Mouse (Mus musculus) myocyte (in vitro differentiated cells): ENCODE measurements around the gene Gstcd.

Source experiments
- CEBPB ChIP-seq: IDR thresholded peaks from 2 replicates; pipeline ENCODE4 v1.6.1; 2011; ENCODE audit warnings: mild to moderate bottlenecking, moderate library complexity; ENCODE audit not compliant: poor library complexity, insufficient read depth, severe bottlenecking
- E2F4 ChIP-seq: IDR thresholded peaks from one replicate; pipeline ENCODE4 v1.6.1; 2011; ENCODE audit warnings: mild to moderate bottlenecking, control low read depth, moderate library complexity; ENCODE audit not compliant: insufficient read depth
- MAX ChIP-seq: IDR thresholded peaks from one replicate; pipeline ENCODE4 v1.6.1; 2011; ENCODE audit warnings: low read depth, mild to moderate bottlenecking, control low read depth
- MYOD1 ChIP-seq, 3 experiments: IDR thresholded peaks; one replicate each; pipeline ENCODE4 v1.6.1; 2011; ENCODE audit warnings: control low read depth in 2 of 3, low read depth in 2 of 3, mild to moderate bottlenecking in 2 of 3, moderate library complexity in 1 of 3; ENCODE audit not compliant: insufficient read length in 2 of 3, control insufficient read depth in 1 of 3
- MYOG ChIP-seq, 3 experiments: IDR thresholded peaks; one replicate each; pipeline ENCODE4 v1.6.1; 2011; ENCODE audit warnings: control low read depth in 2 of 3, low read depth in 2 of 3, mild to moderate bottlenecking in 2 of 3; ENCODE audit not compliant: insufficient read length in 2 of 3, control insufficient read depth in 1 of 3, insufficient read depth in 1 of 3
- POLR2A ChIP-seq: IDR thresholded peaks from one replicate; pipeline ENCODE4 v1.6.1; 2011; ENCODE audit warnings: low read depth, mild to moderate bottlenecking, control low read depth, moderate library complexity; ENCODE audit not compliant: insufficient read length
- POLR2AphosphoS2 ChIP-seq: IDR thresholded peaks from one replicate; pipeline ENCODE4 v1.6.1; 2011; ENCODE audit warnings: low read depth, control low read depth; ENCODE audit not compliant: insufficient read length
- REST ChIP-seq: IDR thresholded peaks from one replicate; pipeline ENCODE4 v1.6.1; 2011; ENCODE audit warnings: mild to moderate bottlenecking, control low read depth, moderate library complexity; ENCODE audit not compliant: insufficient read depth, insufficient read length
- SRF ChIP-seq: IDR thresholded peaks from one replicate; pipeline ENCODE4 v1.6.1; 2011; ENCODE audit warnings: low read depth; ENCODE audit not compliant: control insufficient read depth, insufficient read length
- TCF12 ChIP-seq: IDR thresholded peaks from one replicate; pipeline ENCODE4 v1.6.1; 2011; ENCODE audit warnings: mild to moderate bottlenecking, control low read depth; ENCODE audit not compliant: poor library complexity, insufficient read depth, severe bottlenecking
- TCF3 ChIP-seq: IDR thresholded peaks from one replicate; pipeline ENCODE4 v1.6.1; 2011; ENCODE audit warnings: low read depth, control low read depth; ENCODE audit not compliant: insufficient read length
- USF1 ChIP-seq: IDR thresholded peaks from one replicate; pipeline ENCODE4 v1.6.1; 2011; ENCODE audit warnings: low read depth, mild to moderate bottlenecking, control low read depth, moderate library complexity

DNA sequence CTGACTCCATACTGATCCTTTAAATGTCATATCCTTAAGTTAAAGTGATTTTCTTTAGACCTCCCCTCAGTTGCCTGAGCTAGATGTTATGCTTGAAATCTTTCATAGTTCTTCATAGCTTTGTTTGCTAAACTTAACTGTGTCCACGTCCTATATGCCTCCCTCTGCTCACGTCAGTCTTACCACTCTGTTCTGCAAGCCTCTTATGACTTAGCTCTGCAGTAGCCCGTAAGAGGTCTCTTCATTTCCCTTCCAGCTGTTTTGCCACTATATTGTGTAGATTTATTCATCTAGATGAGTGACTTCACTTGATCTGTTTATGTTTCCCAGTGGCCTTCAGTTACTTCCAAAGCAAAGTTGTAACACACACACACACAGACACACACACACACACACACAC lies 12.6 kb upstream of the Gstcd start:
- TF ChIP-seq POLR2A: no peak
- no peak for TF ChIP-seq MAX
- no peak for TF ChIP-seq POLR2AphosphoS2
- no peak for TF ChIP-seq REST
- no peak for TF ChIP-seq E2F4
- TF ChIP-seq TCF12: no peak
- TF ChIP-seq MYOD1 (IDR thresholded peaks at IDR 0.05; ENCODE audit: control insufficient read depth in 1 of 3, insufficient read length in 2 of 3, low read depth in 2 of 3): no peak
- TF ChIP-seq USF1: no peak
- TF ChIP-seq TCF3: no peak
- TF ChIP-seq MYOG (IDR thresholded peaks at IDR 0.05; ENCODE audit: control insufficient read depth in 1 of 3, insufficient read depth in 1 of 3, insufficient read length in 2 of 3, low read depth in 2 of 3): no peak
- no peak for TF ChIP-seq CEBPB
- TF ChIP-seq SRF: no peak
